Mouse (Mus musculus) liver, postnatal 0 days (tissue): Measurements from ENCODE around the gene Sdhaf1. TPM values are rescaled to one million over a fixed set of nuclear protein-coding genes. Genes with fewer than 3 reads are reported as not detected.

ENCODE experiments used
- ATAC-seq: fragments of 200-750 bp; cut with Nextera tagmentation; 2 replicates; pipeline ENCODE4 v1.8.0; 2017; ENCODE audit warnings: mild to moderate bottlenecking, moderate library complexity
- DNase-seq: peaks from one replicate; pipeline ENCODE4 v3.0.0-alpha.2; 2016
- H3K27ac ChIP-seq: fragments of 300-500 bp; sonication (generic); 2 replicates; pipeline ENCODE4 v1.5.1; 2014; ENCODE audit warnings: antibody characterized with exemption, moderate library complexity, mild to moderate bottlenecking, low read depth
- H3K27me3 ChIP-seq: fragments of 300-500 bp; sonication (generic); 2 replicates; pipeline ENCODE4 v1.6.1; 2014; ENCODE audit warnings: low read length, control low read depth, mixed read lengths; ENCODE audit not compliant: insufficient read depth
- H3K36me3 ChIP-seq: fragments of 300-500 bp; sonication (generic); replicated peaks from 2 replicates; pipeline ENCODE4 v1.6.1; 2014; ENCODE audit warnings: mild to moderate bottlenecking, control low read depth, low read length, moderate library complexity, mixed read lengths; ENCODE audit not compliant: insufficient read depth
- H3K4me1 ChIP-seq: fragments of 300-500 bp; sonication (generic); 2 replicates; pipeline ENCODE4 v1.6.1; 2014; ENCODE audit warnings: antibody characterized with exemption, mild to moderate bottlenecking, control low read depth; ENCODE audit not compliant: insufficient read depth
- H3K4me2 ChIP-seq: fragments of 300-500 bp; sonication (generic); 2 replicates; pipeline ENCODE4 v1.6.1; 2014; ENCODE audit warnings: low read depth, mild to moderate bottlenecking, low read length, moderate library complexity, mixed read lengths
- H3K4me3 ChIP-seq: fragments of 300-500 bp; sonication (generic); 2 replicates; pipeline ENCODE4 v1.5.1; 2014; ENCODE audit warnings: low read depth, low read length
- H3K9ac ChIP-seq: fragments of 300-500 bp; sonication (generic); replicated peaks from 2 replicates; pipeline ENCODE4 v1.6.1; 2014; ENCODE audit warnings: mild to moderate bottlenecking, moderate library complexity
- H3K9me3 ChIP-seq: fragments of 300-500 bp; sonication (generic); 2 replicates; pipeline ENCODE4 v1.6.1; 2016; ENCODE audit warnings: mild to moderate bottlenecking, control low read depth, low read length, mixed read lengths
- CTCF ChIP-seq: sonication (generic); IDR thresholded peaks from 2 replicates; pipeline ENCODE4 v1.5.1; 2016; ENCODE audit warnings: antibody characterized with exemption, low read depth
- EP300 ChIP-seq: IDR thresholded peaks from 2 replicates; pipeline ENCODE4 v1.6.1; 2016; ENCODE audit warnings: antibody characterized with exemption, low read depth, mild to moderate bottlenecking
- WGBS: fragments of 180-500 bp; shearing (Covaris S2); extraction: QIAGEN DNeasy Blood & Tissue Kit; methylation state at CpG from one replicate; pipeline ENCODE4 v1.1.7; 2014; ENCODE audit not compliant: insufficient replicate concordance; 5-methylcytosine and 5-hydroxymethylcytosine counted together
- polyA plus RNA-seq: library from polyadenylated mRNA; unstranded; fragments of >200 nt; fragmentation: Nextera tagmentation; extraction: Ambion mirVana; gene quantifications from 2 replicates; pipeline ENCODE4 v1.2.1, GENCODE M21; 2015

Sdhaf1 gene
- polyA plus RNA-seq, 1 experiment from 2014 or later = 14.0 TPM

- no peak overlapping the region for H3K27ac ChIP-seq
- no peak for DNase-seq
- no peak overlapping the region for H3K4me2 ChIP-seq
- no peaks in the 10 kb centered on the region for H3K9me3 ChIP-seq
- peaks cover 3% of the 10 kb centered on the region for H3K4me1 ChIP-seq
- peaks cover 7% of the 10 kb centered on the region for H3K36me3 ChIP-seq
- no peak overlapping the region for H3K9ac ChIP-seq
- no peak overlapping the region for H3K4me3 ChIP-seq
- 71% methylated on average over 6 of the region's 6 CpGs for WGBS
- TF ChIP-seq EP300 (no peak), CTCF (no peak)
- no peaks in the 10 kb centered on the region for H3K27me3 ChIP-seq
- no peak for ATAC-seq
These were observed 49.3 kb downstream of the Sdhaf1 start for GRCm38 (mm10) chr7:30274383-30274782.

Other genes starting within 250 kb of the Sdhaf1 start
- not detected in 2 replicates for gene Gm26920, start 233.5 kb downstream of the Sdhaf1 start, polyA plus RNA-seq
- 1.2 and 1.7 TPM in 2 replicates for gene Zfp566, start 233.4 kb downstream of the Sdhaf1 start, polyA plus RNA-seq
- gene Zfp260, start 229.1 kb downstream of the Sdhaf1 start, polyA plus RNA-seq = 10.1 and 10.7 TPM in 2 replicates
- gene Zfp382, start 202.0 kb downstream of the Sdhaf1 start, polyA plus RNA-seq = 0.54 and 0.75 TPM in 2 replicates
- gene Zfp146, start 154.1 kb downstream of the Sdhaf1 start, polyA plus RNA-seq = 2.1 and 3.1 TPM in 2 replicates
- 7.0 and 15.1 TPM in 2 replicates for gene Cox7a1, start 139.8 kb downstream of the Sdhaf1 start, polyA plus RNA-seq
- 30.2 and 30.6 TPM in 2 replicates for gene Capns1, start 125.1 kb downstream of the Sdhaf1 start, polyA plus RNA-seq
- gene Polr2i, start 91.9 kb downstream of the Sdhaf1 start, polyA plus RNA-seq = 42.9 and 43.3 TPM in 2 replicates
- 41.8 and 42.1 TPM in 2 replicates for gene Tbcb, start 91.6 kb downstream of the Sdhaf1 start, polyA plus RNA-seq
- not detected in 2 replicates for gene Ovol3, start 88.2 kb downstream of the Sdhaf1 start, polyA plus RNA-seq
- gene Thap8, start 43.8 kb downstream of the Sdhaf1 start, polyA plus RNA-seq = 0.08 and 0.15 TPM in 2 replicates
- 3.1 and 3.4 TPM in 2 replicates for gene Wdr62, start 43.5 kb downstream of the Sdhaf1 start, polyA plus RNA-seq
- 0.34 and 0.59 TPM in 2 replicates for gene Clip3, start 32.2 kb downstream of the Sdhaf1 start, polyA plus RNA-seq
- 23.1 and 23.9 TPM in 2 replicates for gene Alkbh6, start 15.2 kb downstream of the Sdhaf1 start, polyA plus RNA-seq
- gene Syne4, start 9.1 kb downstream of the Sdhaf1 start, polyA plus RNA-seq = 11.4 and 12.8 TPM in 2 replicates
- not detected in 2 replicates for gene E130208F15Rik, start 2.2 kb downstream of the Sdhaf1 start, polyA plus RNA-seq
- 7.4 and 8.3 TPM in 2 replicates for gene Lrfn3, start 38.9 kb upstream of the Sdhaf1 start, polyA plus RNA-seq
- gene Tyrobp, start 89.9 kb upstream of the Sdhaf1 start, polyA plus RNA-seq = 221 and 231 TPM in 2 replicates
- gene Hcst, start 96.0 kb upstream of the Sdhaf1 start, polyA plus RNA-seq = 17.4 and 17.6 TPM in 2 replicates
- 1.7 and 2.3 TPM in 2 replicates for gene Nfkbid, start 97.8 kb upstream of the Sdhaf1 start, polyA plus RNA-seq
- 1.2 and 1.6 TPM in 2 replicates for gene Aplp1, start 121.6 kb upstream of the Sdhaf1 start, polyA plus RNA-seq
- gene Kirrel2, start 133.8 kb upstream of the Sdhaf1 start, polyA plus RNA-seq = 0.05 TPM in 1 of 2 replicates, not detected in the other
- 0.06 and 0.07 TPM in 2 replicates for gene Nphs1, start 134.4 kb upstream of the Sdhaf1 start, polyA plus RNA-seq
- gene Prodh2, start 169.7 kb upstream of the Sdhaf1 start, polyA plus RNA-seq = 203 and 205 TPM in 2 replicates
- gene Arhgap33, start 211.2 kb upstream of the Sdhaf1 start, polyA plus RNA-seq = 1.0 and 1.1 TPM in 2 replicates
- 4.9 and 6.6 TPM in 2 replicates for gene Hspb6, start 228.3 kb upstream of the Sdhaf1 start, polyA plus RNA-seq
- 0.53 and 1.1 TPM in 2 replicates for gene Proser3, start 228.4 kb upstream of the Sdhaf1 start, polyA plus RNA-seq
- gene Lin37, start 235.9 kb upstream of the Sdhaf1 start, polyA plus RNA-seq = 16.0 and 18.9 TPM in 2 replicates
- 34.4 and 34.8 TPM in 2 replicates for gene U2af1l4, start 239.4 kb upstream of the Sdhaf1 start, polyA plus RNA-seq
- gene Gm49396, start 239.4 kb upstream of the Sdhaf1 start, polyA plus RNA-seq = 1.5 and 1.8 TPM in 2 replicates
- gene Psenen, start 239.7 kb upstream of the Sdhaf1 start, polyA plus RNA-seq = 85.3 and 94.5 TPM in 2 replicates
- gene Igflr1, start 241.5 kb upstream of the Sdhaf1 start, polyA plus RNA-seq = 0.52 and 1.2 TPM in 2 replicates